Mouse (Mus musculus) testis, adult 2 months (tissue): ENCODE measurements at regions not wholly inside any gene's neighbourhood (a gene's known extent, or its start where the extent isn't known, plus 50 kb on each side); places are given as distances from the start of the nearest gene placed in this dataset.

ENCODE experiments used
- CTCF ChIP-seq: fragments of 200-500 bp; IDR thresholded peaks from 2 replicates; pipeline ENCODE4 v1.5.1; 2012; ENCODE audit warnings: low read depth, mild to moderate bottlenecking, inconsistent platforms, low read length, moderate library complexity; ENCODE audit not compliant: control insufficient read depth, insufficient read depth, insufficient replicate concordance
- POLR2A ChIP-seq: fragments of 200-500 bp; IDR thresholded peaks from 2 replicates; pipeline ENCODE4 v1.6.1; 2012; ENCODE audit warnings: low read depth, mild to moderate bottlenecking, inconsistent platforms, low read length, moderate library complexity; ENCODE audit not compliant: control insufficient read depth

DNA sequence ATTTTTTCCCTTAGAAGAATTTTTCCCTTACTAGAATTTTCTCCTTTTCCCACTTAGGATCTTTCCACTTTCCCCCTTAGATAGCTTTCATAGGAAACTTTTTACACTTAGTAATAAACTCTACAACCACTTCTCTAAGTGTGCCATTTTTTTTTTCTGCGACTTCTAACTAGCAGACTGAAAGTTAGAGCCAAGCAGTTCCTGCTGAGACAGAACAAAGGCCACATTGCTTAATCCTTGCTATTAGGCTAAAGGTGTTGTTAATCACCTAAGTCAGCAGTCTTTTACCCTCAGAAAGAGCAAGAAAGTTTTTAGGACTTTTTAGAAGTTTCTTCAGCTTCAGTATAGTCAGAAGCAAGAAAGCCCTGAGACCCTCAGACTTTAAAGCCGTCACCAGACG is 204.3 kb upstream of the Gm6657 start:
- no peak for TF ChIP-seq CTCF
- TF ChIP-seq POLR2A, result no peak
